Mouse (Mus musculus) c-Kit-positive CD71-negative TER-119-negative erythroid progenitor cells, embryonic 14.5 days (primary cell): ENCODE data around the gene Actn4.
"Not testable (repeated sequence)": the region's sequence is repeated elsewhere in the genome, so short reads cannot be mapped to it uniquely, and the experiment has no call there.

ENCODE experiments used
- DNase-seq: peaks from one replicate; pipeline ENCODE4 v3.0.0-alpha.2; 2013; ENCODE audit warnings: low read depth

The Actn4 gene

DNA sequence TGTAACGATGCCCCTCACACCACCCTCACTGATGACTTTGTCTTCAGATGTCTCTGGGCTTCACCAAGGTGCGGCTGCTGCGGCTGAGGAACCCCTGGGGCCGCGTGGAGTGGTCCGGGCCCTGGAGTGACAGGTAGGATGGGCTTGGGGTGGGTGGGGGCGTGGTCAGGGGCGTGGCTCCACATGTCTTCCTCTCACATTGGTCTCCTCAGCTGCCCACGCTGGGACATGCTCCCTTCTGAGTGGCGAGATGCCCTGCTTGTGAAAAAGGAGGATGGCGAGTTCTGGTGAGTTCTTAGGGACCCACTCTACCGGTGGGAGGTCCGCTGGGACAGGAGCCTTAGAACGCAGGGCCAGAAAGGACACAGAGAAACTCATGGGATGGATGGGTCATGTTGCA is 75.7 kb downstream of the Actn4 start:
- no peak for DNase-seq

DNA sequence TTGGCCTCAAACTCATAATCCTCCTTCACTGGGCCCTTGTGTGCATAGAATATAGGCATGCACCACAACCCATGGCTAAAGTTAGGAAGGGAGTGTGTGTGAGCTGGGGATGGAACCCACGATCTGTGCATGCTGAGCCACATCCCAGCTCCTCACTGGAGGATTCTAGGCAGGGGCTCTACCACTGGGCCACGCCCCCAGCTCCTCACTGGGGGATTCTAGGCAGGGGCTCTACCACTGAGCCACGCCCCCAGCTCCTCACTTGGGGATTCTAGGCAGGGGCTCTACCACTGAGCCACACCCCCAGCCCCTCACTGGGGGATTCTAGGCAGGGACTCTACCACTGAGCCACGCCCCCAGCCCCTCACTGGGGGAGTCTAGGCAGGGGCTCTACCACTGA is 78.4 kb downstream of the Actn4 start:
- not testable (repeated sequence) for DNase-seq

DNA sequence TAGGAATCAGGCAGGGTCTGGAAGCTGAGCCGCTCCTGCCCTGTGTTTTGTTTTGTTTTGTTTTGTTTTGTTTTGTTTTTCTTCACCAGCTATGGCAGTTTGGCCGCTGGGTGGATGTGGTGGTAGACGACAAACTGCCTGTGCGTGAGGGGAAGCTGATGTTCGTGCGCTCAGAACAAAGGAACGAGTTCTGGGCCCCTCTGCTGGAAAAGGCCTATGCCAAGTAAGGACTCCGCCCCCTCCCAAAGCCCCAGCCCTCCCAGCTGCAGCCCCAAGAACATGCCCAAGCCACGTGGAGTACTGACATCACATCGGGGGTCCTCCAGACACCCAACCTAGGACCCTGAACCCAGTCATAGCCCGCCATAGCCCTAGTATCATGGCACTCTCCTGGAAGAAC is 79.1 kb downstream of the Actn4 start:
- DNase-seq = no peak

DNA sequence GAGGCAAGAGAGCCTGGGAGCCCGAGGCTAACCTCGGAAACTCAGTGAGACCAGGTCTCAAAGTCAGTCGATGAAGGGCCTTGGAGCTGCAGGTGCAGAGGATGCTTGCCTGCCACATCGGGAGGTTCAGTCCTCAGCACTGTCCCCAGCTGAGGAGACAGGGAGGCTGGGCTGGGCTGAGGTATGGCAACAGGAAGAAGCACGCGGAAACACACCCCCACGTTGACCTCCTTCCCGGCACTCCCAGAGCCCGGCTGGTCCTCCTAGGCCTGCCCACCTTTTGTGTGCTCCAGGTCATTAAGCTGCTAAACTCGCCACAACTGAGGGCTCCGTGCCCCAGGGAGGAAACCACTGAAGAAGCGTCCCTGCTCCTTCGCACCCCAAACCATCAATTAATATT is 80.9 kb downstream of the Actn4 start, which contains the start of gene Capn12:
TSS of gene Capn12 (plus strand) at position 224 of the 400 bp plus-strand sequence.
- no peak for DNase-seq

DNA sequence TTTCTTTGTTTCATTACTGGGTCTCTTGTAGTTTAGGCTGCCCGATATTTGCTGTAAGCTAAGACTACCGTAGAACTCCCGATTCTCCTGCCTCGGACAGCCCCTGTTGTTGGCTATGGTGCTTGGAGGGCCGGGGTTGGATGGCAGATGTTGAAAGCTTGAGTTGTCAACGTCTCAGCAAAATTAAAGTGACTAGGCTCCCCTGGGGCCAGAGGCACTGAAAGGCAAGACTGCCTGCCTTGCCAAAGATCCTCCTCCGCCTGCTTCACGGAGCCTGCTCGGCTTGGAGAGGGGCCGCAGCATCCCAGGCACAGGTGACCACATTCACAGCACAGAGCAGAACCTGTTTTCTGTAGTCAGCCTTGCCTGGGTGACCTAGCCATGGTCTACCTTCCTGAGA is 81.6 kb downstream of the Actn4 start:
- DNase-seq = no peak

DNA sequence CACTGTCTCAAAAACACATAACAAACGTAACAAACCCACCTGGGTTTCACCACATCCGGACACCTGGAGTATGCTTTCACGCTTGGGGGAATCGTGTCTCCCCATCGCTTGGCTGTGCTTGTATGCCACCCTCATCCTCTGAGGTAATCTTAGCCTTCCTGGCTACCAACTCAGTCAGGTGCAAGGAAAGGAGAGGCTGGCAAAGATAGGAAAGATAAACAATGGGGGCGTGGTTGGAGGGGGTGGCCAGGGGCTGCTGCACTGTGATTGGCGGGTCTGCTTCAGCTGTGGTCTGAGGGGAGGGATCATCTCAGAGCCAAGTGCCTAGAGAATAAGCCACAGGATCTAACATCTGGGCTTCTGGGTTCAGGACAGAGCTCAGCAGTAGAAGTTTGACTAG is 82.5 kb downstream of the Actn4 start:
- DNase-seq = no peak

DNA sequence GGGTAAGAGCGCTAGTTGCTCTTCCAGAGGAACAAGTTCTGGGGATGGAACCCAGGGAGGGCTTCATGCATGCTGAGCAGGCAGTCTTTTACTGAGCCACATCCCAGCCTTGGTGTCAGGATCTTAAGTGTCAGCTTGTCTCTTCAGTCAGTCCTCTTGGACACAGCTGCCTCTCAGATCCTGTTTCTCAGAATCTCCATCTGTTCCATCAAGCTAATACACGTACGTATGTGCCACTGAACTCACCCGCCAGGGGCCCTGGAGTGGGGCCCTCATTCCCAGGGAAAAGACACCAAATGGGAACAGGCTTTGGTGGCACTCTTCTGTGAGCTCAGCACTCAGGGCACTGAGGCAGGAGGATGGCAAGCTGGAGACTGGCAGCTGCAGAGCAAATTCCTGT is 84.3 kb downstream of the Actn4 start:
- DNase-seq = no peak

DNA sequence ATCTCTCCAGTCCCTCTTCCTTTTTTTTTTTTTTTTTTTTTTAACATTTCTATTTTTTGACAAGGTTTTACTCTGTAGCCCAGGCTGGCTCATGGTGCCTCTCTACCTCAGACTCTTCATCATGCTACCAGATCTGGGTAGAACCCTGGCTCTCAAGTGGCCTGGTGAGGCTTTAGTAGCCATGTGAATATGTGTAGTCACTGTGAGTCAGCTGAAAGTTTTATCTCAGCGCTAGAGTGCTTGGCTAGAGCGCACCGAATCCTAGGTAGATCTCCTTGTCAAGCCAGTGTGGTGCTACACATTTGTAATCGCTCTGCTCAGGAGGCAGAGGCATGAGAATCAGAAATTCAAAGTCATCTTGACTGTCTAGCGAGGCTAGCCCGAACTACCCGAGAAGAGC is 85.0 kb downstream of the Actn4 start:
- no peak for DNase-seq

DNA sequence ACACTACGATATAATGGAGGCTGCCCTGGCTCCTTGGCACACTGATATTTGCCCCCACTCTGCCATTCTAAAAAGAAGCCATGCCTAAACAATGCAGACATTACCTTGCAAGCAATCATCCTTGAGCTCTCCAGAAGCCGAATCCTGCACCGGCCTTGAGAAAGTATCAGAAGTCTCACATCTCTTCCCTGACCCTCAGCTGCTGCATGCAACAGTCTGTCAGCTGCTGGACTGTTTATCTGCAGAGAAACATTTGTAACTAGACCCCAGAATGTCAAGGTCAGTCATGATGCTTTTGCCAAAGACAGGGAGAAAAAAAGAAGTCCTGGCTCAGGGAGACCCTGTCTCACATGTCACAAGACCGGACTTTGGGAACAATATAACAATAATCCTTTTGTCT is 86.0 kb downstream of the Actn4 start:
- DNase-seq = no peak

DNA sequence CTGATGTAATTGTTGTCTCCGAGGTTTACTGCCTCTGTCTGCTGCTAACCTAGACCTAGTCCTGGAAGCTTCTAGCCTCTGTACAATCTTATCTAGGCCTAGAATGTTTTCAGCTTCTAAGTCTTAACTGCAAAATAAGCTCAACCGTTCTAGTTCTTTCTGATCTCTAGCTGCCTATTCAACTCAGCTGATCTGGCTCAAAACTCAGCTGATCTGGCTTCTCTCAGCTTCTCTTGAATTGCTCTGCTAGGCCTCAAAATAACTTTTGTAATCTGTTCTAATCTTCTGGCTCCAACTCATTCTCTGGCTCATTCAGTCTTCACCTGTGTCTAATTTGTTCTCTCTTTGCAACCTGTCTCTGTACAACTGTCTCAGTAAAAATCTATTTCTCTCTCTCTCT is 87.6 kb downstream of the Actn4 start:
- no peak for DNase-seq

DNA sequence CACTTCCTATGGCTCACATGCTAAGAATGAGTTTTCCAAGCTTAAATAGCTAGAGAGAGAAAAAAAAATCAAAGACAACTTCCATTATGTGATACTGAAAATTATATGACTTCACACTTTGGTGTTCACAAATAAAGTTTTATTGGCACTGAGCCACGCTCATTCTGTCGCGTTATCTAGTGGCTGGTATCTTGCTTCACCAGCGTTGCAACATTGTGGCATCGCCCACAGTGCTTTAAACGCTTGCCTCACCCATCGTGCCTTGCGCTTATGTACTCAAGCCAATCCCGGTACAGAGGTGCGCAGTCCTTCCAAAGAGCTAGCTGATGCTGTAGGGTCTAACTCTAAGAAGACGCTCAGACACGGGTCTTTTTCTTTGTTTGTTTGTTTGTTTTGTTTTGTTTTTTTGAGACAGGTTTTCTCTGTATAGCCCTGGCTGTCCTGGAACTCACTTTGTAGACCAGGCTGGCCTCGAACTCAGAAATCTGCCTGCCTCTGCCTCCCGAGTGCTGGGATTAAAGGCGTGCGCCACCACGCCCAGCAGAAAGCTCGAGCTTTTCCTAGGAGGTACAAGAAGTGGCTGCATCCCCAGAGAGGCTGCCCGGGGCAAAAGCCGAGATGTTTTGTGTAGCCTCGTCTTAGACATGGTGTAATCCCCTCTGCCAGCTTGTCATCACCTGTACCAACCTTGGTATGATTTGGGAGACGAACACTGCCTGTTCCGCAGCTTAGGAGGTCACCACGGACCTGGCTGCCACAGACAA is 91.1 kb downstream of the Actn4 start:
- DNase-seq = no peak

DNA sequence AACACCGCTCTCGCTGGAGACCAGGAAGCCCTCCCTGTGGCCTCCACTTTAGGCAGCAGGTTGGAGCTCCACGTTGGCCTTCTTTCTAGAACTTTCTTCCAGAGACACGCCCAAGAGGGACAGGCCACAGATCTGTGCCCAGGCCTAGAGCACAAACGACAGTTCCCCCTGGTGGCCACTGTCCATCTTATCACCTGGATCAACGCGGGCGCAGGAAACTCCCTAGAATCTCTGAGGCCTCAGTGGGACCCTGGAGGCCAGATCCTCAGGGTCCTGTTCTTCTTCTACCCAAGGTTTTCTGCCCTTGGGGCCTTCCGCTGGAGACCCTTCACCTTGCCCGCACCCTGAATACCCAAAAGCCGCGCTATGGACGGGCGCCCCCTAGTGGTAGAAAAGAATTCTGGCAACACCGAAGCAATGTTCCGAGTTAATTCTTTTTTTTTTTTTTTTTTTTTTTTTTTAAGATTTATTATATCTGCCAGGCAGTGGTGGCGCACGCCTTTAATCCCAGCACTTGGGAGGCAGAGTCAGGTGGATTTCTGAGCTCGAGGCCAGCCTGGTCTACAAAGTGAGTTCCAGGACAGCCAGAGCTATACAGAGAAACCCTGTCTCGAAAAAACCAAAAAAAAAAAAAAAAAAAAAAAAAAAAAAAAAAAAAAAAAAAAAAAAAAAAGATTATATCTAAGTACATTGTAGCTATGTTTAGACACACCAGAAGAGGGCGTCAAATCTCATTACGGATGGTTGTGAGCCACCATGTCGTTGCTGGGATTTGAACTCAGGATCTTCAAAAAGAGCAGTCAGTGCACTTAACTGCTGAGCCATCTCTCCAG is 94.4 kb downstream of the Actn4 start:
- peak; percentile 74 for DNase-seq

DNA sequence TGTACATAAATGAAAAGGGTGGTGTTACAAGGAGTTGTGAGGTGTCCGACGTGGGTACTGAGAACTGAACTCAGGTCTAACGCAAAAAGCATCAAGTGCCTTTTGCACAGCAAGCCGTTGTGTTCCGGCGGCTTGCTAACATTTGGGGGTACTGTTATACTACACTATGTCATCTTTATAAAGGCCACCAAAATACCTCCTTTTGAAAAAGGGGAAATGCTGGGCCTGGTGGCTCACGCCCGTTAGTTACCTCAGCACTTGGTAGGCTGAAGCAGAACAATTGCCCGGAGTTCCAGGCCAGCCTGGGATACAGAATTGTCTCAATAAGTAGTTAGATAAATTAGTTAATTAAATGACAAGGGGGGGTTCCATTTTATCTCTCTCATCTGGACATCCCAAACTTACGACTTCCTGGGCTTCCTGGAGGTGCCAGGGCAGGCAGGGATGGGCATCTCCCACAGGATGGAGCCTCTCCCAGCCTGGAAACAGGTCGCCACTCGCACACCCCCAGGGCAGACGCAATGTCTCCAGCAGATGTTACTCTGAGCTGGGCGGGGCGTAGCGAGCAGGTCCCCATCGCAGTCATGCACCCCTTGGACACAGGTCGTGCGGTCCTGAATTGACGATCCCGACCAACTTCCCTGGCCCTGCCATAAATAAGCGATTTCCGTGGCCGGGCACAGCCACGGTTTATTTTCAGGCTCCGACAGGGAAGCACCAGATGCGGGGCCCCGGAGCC is 95.2 kb downstream of the Actn4 start:
- DNase-seq = no peak

DNA sequence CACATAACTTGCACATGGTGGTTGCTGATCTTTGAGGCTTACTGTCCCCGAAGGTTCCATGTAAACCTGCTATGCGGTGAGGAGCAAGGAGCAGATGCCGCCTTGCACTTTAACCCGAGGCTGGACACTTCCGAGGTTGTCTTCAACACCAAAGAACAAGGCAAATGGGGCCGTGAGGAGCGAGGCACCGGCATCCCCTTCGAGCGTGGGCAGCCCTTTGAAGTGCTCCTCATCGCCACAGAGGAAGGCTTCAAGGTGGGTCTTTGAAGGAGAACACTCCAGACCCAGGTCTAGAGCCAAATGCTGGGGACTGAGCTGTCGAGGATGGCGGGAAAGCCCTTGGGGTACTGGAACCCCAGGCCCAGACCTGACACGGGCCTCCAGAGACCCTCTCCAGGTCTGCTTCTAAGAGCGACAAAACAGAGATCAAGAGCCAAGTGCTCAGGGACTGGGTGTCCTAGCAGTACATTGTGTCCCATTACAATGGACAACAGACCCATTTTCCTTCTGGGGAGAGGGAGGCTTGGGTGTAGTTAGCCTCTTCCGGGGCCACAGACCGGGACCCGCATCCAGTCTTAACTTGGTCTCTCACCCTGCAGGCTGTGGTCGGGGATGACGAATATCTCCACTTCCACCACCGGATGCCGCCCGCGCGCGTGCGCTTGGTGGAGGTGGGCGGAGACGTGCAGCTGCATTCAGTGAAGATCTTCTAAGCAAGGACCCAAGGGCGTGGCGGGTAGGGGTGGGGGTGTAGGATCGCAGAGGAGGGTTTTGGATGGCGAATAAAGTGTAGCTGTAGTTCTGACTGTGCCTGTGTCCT is 96.4 kb downstream of the Actn4 start:
- peak; percentile 90 for DNase-seq

DNA sequence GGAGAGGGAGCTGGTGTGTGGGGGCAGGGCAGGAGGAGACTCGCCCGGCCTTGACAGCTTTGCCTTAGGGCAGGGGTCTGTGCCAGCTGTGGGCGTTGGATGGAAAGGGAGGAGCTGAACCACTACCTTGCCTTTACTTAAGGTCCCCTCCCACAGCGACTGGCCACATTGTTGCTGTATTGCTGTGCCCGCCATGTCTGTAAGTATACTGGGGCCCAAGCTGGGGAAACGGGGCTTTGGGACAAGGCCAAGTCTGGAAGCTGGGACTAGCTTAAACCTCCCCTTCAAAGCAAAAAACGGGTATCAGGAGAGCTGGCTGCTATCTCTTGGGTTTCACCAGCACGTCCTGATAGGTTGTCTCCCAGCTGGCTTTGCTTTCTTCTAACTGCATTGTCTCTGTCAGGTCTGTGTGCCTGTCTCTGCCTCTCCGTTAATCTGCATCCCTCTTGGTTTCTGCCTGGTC is 97.8 kb downstream of the Actn4 start:
- DNase-seq = no peak

DNA sequence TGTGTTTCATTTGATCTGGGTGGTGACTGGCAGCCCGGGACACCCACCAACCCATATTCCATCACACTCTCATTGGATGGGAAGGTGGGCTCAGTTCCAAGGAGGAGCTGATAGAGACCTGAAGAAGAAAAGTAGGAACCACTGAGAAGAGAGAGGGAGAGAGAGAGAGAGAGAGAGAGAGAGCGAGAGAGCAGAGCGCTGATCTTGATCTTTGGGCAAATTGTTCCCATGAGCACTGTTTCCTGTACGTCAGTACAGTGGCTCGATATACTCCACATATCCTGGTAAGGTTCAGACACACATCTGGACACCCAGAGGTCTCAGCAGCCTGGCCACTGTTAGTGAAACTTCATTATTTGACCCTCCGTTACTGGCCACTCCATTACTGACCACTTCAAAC is 98.6 kb downstream of the Actn4 start, which contains the start of gene Lgals7:
TSS of gene Lgals7 (plus strand) at position 314 of the 400 bp plus-strand sequence.
- DNase-seq = no peak

DNA sequence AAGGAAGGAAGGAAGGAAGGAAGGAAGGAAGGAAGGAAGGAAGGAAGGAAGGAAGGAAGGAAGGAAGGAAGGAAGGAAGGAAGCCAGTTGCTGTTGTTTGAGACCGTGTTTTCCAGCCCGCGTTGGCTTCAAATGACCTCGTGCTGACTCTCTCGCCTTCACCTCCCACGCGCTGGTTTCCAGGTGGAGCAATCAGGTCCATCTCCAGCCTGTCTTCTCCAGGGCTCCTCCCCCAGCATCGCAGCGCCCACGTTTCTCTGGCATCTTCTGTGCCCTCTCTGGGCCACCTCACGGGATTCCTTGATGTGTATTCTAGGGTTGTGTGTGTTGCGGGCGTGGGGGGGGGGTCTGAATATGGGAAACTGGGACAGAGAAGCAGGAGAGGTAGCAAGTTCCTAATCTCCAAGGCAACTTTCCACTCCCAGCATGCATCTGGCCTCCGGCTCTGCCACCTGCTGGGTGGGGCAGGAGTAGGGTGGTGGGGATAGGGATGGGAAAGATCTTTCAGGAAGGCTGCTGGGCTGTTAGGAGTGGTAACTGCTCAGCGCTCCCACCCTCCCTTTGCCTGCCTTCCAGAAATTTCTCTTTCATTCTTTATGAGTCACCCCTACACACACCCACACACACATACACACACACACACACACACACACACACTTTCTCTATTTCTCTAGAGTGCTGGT is 99.2 kb downstream of the Actn4 start:
- no peak for DNase-seq

DNA sequence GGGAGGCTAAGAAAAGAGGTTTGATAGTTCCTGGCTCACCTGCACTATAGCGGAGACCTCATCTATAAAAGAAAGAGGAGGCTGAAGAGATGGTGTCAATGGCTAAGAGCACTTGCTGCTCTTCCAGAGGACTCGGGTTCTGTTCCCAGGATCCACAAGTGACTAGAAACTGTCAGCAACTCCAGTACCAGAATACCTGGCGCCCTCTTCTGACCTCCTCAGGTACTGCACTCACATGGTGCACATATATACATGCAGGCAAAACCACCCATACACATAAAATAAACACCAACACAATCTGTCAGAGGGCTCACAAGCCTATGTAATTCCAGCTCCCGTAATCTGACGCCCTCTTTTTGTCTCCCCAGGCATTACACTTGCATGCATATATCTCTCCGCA is 101.2 kb downstream of the Actn4 start:
- DNase-seq = no peak

DNA sequence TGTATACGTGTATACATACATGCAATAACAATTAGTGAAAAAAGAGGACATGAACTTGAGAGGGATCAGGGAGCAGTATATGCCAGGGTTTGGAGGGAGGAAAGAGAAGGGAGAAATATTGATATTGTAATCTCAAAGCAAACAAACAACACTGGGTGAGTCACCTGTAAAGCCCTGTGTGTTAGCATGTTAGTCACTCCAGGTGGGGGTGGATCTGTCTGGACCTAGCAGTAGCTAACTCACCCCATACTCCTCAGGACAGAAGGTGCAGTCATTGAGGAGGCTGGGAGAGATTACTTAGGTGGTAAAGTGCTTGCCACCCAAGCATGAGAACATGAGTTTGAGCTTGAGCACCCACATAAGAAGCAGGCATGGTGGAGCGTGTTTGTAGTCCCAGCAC is 102.2 kb downstream of the Actn4 start:
- no peak for DNase-seq

DNA sequence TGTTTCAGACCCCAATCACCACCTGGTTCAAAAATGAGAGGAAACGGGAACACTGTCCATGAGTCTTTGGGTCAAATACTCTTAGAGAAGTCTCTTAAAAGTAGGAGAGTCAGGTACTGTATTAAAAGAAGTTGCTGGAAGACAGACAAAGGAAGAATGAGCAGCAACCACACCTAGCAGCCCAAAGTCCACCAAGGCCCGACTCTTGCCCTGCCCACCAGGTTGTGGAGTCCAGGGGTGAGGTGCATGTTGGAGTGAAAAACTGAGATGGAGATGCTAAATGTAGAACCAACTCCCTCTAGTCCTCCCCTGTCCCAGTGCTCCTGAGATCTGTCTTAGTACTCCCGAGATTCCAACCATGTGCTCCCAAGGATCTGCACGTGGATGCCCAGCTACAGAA is 111.5 kb downstream of the Actn4 start:
- DNase-seq = no peak

DNA sequence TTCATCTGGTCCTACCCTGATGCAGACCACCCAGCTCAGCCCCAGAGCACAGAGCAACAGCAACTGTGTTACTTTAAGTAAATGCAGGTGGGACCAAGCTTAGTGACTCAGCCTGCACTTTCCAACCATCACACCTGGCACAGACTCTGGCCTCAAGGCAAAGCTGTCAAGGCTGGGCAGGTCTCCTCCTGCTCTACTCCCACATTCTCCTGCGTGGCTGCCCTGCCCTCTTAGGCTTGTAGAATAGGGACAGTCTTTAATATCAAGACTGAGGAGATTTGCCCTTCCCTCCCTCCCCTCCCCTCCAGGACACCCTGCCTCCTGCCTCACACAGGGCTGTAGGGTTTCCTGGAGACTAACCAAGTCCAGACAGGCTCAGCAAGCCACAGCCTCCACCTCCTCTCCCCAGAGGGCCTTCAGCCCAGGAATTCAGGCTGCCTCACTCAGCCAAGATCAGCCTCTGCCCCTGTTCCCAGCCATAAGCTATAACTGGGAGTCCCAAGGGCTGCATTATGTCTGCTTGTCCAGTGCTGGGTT is 112.4 kb downstream of the Actn4 start:
- no peak for DNase-seq
